Mouse (Mus musculus) cortical plate, adult 2 months (tissue): Measurements from ENCODE around the gene Msi2.

Experiments used
- CTCF ChIP-seq: fragments of 200-500 bp; IDR thresholded peaks from 2 replicates; pipeline ENCODE4 v1.5.1; 2011; ENCODE audit warnings: mild to moderate bottlenecking, control low read depth, low read length; ENCODE audit not compliant: insufficient read depth; ENCODE audit errors: extremely low read depth
- POLR2A ChIP-seq: fragments of 200-500 bp; IDR thresholded peaks from 2 replicates; pipeline ENCODE4 v1.6.1; 2011; ENCODE audit warnings: mild to moderate bottlenecking, low read length, control low read depth; ENCODE audit not compliant: insufficient read depth; ENCODE audit errors: extremely low read depth

GRCm38 (mm10) chr11:88636934-88637333 is 81.4 kb downstream of the Msi2 start:
- TF ChIP-seq CTCF (no peak), POLR2A (no peak)
